Mouse (Mus musculus): Measurements from ENCODE around the gene Sppl2c.

- TF ChIP-seq CTCF (IDR thresholded peaks at IDR 0.05; ENCODE audit: insufficient read depth, low read length) (no peak), POLR2A (IDR thresholded peaks at IDR 0.05; ENCODE audit: borderline replicate concordance, extremely low read depth, low read depth, low read length) (no peak)
These were observed 667 bp downstream of the Sppl2c start for GRCm38 (mm10) chr11:104186837-104187150.
